Mouse (Mus musculus): ENCODE data around the gene Rad1. TPM values are rescaled to one million over a fixed set of nuclear protein-coding genes. Genes with fewer than 3 reads are reported as not detected.
A peak's percentile ranks its signal among the peaks of the same experiment; 100 is the strongest.
"Not testable (repeated sequence)": the region's sequence is repeated elsewhere in the genome, so short reads cannot be mapped to it uniquely, and the experiment has no call there.

Rad1 gene
- total RNA-seq (2014; fragmentation: Nextera tagmentation) (31.5 and 46.9 TPM in 2 replicates), total RNA-seq (2017) (23.1 and 23.4 TPM in 2 replicates)

DNA sequence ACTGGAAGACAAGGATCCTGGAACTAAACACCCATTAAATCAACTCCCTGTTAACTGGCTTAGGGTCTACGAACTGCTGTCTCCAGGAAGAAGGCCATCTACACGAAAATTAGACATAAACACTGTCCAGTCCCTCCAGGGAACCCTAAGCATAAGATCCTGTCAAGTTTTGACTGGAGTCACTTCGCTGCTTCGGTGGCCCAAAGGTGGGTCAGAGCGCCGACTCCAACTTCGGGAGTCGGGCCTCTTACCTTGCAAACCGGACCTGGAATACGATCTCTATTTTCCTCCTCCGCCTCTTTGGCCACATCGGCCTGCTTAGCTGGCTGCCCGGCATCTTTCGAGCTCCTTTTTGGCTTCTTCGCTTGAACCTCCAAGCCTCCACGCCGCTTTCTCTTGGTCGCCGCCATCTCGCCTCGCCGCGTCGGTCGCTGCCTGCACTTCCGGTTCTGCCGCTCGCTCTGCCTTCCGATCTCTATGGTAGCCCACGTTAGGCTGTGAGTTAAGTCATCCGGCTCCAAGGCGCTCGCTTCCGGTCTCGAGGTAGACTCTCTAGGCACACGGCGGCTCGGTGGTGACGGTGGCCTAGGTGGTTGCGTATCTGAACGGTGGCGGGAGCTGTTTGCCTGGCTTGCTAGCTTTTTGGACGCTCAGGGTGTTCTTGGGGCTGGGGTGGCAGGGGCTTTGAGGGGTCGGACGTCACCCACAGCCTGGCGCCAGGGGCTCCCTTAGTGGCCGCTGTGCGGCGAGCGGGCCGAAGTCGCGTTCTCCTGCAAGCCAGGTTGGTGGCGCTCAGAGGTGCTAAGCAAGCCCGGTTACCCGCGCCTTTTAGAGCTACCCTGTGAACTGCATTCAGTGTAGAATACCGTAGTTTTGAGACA, at the start of gene Rad1, which contains the start of gene Brix1:
Gene Rad1, plus strand, starts transcription at position 535 of the 881 bp plus-strand sequence.
Gene Brix1, minus strand, starts transcription at position 464 of the 881 bp plus-strand sequence.
- ATAC-seq (replicated peaks; ENCODE audit: low FRiP score, low TSS enrichment, poor library complexity, severe bottlenecking): peak; percentile 97

DNA sequence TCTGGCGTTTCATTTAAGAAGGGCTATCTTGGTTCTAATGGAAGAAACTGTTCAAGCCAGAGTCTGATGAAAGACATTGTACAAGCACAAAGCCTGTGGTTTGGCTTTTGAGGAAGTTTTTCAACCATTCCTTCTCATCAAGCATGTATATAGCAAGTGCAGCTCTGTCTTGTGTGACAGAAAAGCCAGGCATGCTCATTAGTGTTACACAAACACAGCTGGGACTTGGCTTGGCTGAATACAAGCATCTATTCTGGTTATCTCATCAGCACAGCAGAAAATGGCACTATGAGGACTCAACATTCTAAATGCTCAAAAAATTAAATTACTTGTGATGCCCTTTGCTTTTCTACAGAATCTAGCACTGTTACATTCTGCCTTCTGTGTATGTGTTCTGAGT, 48.9 kb upstream of the Rad1 start:
- no peak for ATAC-seq (replicated peaks; ENCODE audit: low FRiP score, low TSS enrichment, poor library complexity, severe bottlenecking)

DNA sequence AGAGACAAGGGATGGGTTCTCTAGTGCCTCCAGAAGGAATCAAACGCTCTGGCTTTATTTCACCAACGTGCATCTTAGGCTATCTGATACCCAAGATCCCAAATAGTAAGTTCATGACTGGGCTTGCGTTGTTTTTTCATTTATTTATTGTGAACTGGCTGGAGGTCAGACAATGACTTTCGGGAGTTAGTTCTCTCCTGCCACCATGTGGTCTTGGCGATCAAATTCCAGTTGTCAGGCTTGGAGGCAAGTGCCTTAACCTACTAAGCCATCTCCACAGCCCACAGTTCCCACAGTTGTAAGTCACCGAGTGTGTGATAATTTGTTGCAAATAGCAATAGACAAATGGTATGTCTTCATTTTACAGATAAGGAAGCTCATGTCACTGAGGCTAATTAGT, 45.9 kb upstream of the Rad1 start:
- no peak for ATAC-seq (replicated peaks; ENCODE audit: low FRiP score, low TSS enrichment, poor library complexity, severe bottlenecking)

DNA sequence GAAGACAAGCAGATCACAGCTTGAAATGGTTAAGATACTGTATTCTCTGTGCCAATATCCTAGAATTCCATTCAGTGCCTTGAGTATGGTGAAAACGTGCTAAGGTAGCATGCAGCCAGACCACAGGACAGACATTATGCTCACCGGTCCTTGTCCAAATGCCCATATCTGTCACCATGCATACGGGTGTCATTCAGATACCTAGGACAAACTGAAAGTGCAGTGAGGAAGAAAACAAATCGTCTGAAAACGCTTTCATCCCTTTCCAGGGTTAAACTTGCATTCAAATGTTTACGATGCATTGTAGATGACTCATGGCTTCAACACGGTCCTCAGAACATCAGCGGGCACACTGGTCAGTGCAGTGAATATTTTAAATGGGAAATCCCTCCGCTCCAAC, 44.3 kb upstream of the Rad1 start:
- no peak for ATAC-seq (replicated peaks; ENCODE audit: low FRiP score, low TSS enrichment, poor library complexity, severe bottlenecking)

DNA sequence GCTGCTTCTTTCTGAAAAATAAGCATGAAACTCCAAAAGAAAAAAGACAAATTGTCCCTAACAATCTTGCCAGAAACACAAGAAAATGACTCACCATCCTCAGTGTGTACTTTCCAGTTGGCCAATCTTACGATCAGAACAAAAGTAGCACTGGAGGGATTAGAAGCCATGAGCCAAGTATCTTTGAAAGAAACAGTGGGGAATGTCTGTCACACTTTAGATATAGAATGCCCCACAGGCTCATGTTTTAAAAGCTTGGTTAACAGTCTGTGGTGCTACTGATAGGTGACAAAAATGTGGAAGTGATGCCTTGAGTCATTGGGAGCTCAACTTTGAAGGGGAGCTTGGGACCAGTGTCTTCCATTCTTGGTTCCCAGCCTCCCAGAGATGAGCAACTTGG, 43.5 kb upstream of the Rad1 start:
- ATAC-seq (replicated peaks; ENCODE audit: low FRiP score, low TSS enrichment, poor library complexity, severe bottlenecking): no peak

DNA sequence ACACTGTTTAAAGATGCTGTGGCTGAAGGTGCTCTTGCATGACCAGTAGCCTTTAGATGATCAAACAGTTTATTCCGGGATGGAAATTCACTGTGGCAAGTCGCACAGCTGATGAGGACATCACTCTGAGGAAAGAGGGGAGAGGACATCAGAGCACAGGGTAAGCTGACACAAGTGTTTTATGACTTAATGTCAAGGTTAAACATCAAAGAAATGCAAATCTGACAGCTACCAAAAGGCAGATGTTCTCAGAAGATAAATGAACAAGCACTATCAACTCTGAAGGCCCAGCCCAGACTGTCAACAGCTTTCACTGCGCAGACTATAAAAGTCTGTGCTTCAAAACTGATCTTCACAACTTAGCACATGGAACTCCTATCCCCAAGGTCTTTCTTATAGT, 38.7 kb upstream of the Rad1 start:
- ATAC-seq (replicated peaks; ENCODE audit: low FRiP score, low TSS enrichment, poor library complexity, severe bottlenecking): peak; percentile 65

DNA sequence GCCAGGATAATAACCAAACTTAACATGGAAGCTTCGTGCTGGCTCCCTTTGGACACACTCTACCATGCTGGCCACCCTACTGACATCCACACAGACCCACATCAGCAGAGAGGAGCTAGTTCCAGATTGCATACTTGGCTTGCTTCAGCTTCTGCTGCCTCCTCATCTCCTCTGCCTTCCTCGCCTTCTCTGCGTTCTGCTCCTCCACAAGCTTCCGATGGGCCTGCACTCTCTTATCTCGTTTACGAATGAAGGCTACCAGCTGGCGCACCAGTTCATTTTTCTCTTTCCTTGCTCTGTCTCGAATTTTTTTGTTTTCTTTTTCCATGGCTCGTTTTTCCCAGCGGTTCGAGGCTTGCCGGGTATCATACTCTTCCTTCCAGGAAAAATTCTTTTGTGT, 24.8 kb upstream of the Rad1 start:
- ATAC-seq (replicated peaks; ENCODE audit: low FRiP score, low TSS enrichment, poor library complexity, severe bottlenecking): no peak

DNA sequence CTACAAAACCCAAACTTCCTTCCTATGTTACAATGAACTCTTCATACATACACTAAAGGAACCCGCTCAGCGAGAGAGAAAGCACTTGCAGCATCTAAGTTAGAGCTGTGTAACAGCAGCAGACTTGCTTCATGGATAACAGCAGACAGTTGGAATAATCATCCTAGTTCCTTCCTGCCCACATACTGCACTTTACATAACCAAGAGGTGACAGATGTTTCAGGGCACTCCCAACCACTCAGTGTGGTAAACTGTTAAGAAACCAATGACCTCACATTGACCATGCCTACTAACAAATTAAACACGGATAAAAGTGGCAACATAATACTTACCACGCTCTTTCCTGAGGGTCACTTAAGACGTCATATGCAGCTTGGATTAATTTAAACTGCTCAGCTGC, 22.3 kb upstream of the Rad1 start:
- ATAC-seq (replicated peaks; ENCODE audit: low FRiP score, low TSS enrichment, poor library complexity, severe bottlenecking): peak; percentile 74

DNA sequence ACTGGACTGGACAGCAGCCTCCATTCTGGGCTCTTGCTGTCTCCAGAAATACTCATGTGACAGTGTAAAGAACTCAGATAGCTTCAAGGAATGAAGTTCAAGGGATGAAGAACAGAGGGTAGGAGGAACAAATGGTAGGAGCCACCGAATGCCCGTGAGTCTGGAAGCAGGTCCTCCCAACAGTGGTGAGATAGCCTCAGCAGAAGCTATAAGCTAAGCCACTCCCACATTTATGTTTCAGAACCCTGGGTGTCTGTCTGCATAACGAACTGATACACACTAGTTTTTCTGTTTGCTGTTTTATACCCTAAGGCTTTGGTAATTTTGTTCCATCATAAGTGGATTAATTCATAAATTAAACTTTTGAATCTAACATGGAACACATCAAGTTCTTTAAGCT, 21.1 kb upstream of the Rad1 start:
- ATAC-seq (replicated peaks; ENCODE audit: low FRiP score, low TSS enrichment, poor library complexity, severe bottlenecking): peak; percentile 82

DNA sequence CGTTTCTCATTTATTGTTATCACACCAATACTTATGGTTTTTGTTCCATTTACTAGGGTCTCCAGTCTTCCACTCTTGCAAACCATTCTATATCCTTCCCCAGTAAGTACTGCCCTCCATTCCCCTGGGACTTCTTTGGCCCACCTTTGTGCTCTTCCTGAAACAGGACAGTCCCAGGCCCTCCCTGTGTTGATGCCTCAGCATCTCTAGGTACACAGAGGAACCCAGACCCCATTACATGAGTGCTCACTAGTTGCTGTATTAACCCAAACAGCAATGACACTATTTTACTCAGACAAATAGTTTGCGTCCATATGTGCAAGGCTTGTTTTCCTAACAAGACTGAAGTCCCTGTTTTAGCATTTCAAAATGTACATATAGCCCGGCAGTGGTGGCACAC, 17.1 kb upstream of the Rad1 start:
- ATAC-seq (replicated peaks; ENCODE audit: low FRiP score, low TSS enrichment, poor library complexity, severe bottlenecking): no peak

DNA sequence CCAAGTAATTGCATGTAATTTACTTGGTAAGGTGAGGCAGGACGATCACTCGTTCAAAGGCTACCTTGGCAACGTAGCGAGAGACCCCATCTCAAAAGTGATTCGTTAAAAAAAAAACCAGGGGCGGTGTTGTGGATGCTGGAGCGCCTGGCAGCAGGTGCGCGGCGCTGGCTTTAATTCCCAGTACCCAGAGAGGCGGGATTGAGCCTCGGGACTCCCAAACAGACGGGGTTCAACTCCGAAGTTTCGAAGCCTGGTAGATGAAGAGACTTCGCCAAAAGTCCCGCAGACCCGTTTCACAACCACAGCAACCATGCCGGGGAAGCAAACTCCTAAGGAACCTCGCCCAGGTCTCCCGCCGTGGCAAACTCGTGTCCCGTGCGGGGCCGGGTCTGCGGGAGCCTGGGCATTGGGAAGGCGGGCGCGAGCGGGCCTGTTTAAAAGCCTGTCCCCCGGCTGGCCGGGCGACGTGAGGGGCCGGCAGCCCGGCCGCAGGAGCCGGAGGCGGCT, 16.1 kb upstream of the Rad1 start:
- ATAC-seq (replicated peaks; ENCODE audit: low FRiP score, low TSS enrichment, poor library complexity, severe bottlenecking): peak; percentile 17; the same call in 1 of the 2 replicates

DNA sequence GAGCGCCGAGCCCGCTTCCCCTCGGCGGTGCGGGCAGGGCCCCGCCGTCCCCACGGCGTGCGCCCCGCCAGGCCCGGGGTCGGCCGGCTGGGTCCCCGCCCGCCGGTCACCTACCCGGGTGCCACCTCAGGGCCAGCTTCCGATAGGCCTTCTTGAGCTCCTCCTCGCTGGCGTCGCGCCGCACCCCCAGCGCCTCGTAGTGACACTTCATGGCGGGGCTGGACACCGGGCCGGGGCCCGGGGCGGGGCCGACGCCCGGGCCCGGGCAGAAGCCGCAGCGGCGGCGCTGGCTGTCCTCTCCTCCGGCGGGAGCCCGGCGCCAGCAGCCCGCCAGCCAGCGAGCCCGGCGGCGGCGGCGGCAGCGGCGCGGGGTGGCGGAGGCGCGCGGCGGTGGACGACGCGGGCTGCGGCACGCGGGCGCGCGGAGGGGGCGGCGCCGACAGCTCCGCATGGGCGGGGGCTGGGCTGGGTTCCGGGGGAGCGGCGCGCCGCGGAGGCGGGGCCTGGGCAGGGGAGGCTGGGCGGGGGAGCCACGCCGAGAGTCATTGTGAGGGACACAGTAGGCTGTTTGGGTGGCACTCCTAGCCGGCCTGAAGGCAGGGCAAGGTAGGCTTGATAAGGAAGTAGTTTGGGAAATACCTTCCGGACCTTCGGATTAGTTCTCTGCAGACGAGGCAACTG, 15.5 kb upstream of the Rad1 start, which contains the start of gene Dnajc21:
Gene Dnajc21, minus strand, starts transcription at position 366 of the 681 bp plus-strand sequence.
- peak; percentile 93 for ATAC-seq (replicated peaks; ENCODE audit: low FRiP score, low TSS enrichment, poor library complexity, severe bottlenecking)

DNA sequence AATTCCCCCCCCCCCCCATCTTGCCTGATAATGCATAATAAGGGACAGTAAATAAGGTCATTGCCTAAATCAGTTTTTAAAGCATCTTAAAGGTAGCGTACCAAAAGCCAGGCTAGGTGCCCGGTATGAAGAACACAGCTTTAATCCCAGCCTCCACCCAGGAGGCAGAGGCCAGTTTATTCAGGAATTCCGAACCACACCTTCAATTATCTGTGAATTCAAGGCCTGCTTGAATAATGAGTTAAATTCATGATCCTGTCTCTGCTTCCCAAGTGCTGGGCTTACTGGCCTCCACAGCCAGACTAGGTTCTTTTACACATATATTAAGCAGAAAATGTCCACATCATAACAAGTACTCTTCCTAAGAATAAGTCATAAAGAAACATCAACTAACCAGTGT, 14.9 kb upstream of the Rad1 start:
- ATAC-seq (replicated peaks; ENCODE audit: low FRiP score, low TSS enrichment, poor library complexity, severe bottlenecking): no peak

DNA sequence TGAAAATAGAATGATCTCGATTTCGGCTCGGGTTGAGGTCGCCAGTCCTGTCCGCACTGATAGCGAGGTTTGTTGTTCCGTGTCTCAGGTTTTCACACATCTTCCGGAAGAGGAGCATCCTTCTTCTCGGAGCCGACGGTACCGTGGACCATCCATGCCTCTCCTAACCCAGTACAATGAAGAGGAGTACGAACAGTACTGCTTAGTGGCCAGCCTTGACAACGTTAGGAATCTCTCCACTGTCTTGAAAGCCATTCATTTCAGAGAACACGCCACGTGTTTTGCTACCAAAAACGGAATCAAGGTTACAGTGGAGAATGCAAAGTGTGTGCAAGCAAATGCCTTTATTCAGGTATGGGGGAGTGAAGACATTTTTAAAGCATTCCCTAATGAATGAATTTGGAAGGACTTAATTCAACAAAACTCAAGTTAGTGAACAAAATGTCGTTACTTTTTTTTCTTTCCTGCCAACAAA, 584 bp downstream of the Rad1 start:
- ATAC-seq (replicated peaks; ENCODE audit: low FRiP score, low TSS enrichment, poor library complexity, severe bottlenecking): peak; percentile 61

DNA sequence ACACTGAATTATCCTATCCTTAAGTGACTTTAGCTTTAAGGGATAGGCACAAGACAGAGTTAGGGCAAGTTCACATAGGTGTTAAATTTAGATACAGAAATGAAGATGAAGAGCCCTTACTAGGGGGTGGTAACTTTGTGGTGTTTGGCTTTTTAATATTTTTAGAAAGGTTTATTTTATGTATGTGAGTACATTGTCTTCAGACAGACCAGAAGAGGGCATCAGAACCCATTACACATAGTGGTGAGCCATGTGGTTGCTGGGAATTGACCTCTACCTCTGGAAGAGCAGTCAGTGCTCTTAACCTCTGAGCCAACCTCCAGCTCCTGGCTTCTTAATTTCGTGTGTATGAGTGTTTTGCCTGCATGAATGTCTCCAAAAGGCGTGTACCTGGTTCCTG, 1.4 kb downstream of the Rad1 start:
- ATAC-seq (replicated peaks; ENCODE audit: low FRiP score, low TSS enrichment, poor library complexity, severe bottlenecking): 0 out of 2 replicates have a peak, but pooled peaks have one; percentile 5

DNA sequence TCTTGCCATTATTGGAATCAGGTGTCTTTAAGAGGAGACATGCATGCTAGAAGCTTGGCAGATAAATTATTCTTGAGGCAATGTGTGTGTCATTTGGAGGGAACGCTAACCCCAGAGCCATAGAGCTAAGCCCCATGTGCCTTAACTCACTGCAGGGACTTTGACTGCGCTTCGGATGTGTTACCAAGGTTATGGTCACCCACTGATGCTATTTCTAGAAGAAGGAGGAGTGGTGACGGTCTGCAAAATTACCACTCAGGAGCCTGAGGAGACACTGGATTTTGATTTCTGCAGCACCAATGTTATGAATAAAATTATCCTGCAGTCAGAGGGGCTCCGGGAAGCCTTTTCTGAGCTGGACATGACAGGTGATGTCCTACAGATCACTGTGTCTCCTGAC, 4.3 kb downstream of the Rad1 start:
- ATAC-seq (replicated peaks; ENCODE audit: low FRiP score, low TSS enrichment, poor library complexity, severe bottlenecking): no peak

DNA sequence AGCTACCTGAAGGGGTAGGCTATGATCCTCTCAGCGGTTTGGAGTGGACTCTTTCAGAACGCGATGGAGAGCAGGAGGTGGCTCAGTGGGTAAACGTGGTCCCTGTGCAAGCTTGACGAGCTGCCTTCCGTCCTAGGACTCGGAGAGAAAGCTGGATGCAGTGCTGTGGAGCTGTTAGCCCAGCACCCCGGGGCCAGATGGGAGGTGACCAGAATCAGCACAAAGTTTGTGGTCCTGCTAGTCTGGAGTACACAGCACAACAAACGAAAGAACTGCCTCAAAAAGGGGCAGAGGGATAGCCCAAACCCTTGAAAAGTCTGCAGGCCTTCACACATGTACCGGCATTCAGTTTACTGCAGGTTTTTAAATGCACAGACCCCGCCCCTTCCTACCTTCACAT, 10.1 kb downstream of the Rad1 start:
- ATAC-seq (replicated peaks; ENCODE audit: low FRiP score, low TSS enrichment, poor library complexity, severe bottlenecking): no peak

DNA sequence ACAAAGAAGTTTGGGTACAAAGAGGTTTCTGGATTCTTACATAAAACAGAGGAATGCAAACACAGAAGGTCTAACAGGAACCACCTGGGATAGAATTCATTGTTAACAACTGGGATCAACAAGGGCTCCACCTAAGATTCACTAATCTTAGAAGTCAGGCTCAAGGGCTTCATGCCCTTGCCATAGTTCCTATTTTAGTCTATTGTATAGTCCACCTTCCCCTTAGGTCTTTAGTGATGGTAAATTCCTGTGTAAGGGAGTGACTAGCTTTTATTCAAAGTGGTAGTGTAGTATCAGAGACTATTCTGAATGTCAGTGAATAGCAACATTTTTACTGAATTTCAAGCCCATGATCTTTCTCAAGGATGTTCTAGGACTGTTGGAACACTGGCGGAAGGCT, 10.9 kb downstream of the Rad1 start:
- not testable (repeated sequence) for ATAC-seq (replicated peaks; ENCODE audit: low FRiP score, low TSS enrichment, poor library complexity, severe bottlenecking)

DNA sequence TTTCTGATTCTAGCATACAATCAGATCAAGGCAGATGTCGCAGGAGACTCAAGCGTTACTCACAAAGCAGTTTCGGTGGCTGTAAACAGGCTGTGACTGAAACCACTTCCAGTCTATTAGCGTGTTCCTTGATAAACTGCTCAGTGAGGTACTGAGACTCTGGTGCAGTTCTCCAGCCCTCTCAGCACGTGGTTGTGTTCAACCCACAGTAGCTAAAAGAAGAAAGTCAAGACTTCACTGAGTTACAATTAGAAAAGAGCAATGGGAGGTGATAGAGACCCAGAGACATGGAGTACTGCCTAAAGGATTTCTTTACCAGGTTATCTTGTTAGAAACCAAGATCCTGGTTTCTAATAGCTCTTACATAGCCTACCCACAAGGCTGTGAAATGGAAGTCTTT, 13.8 kb downstream of the Rad1 start:
- 0 out of 2 replicates have a peak, but pooled peaks have one; percentile 16 for ATAC-seq (replicated peaks; ENCODE audit: low FRiP score, low TSS enrichment, poor library complexity, severe bottlenecking)

DNA sequence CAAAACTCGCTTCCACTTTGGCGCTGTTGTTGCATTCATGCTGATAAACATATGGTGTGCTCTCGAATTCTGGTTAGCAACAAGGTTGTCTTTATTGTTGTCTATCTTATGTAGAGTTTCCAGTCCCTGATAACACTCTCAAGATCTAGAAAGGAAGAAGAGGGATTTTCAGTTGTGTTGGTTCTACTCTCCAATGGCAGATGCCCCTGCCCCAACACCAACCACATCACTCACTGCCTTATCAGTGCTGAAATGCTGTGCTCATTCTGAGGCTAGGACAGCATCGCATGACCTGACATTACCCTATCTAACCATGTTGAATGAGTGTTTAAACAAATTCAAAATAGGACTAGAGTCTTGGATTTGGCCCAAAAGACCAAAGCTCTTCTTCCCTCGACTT, 14.2 kb downstream of the Rad1 start:
- peak; percentile 92 for ATAC-seq (replicated peaks; ENCODE audit: low FRiP score, low TSS enrichment, poor library complexity, severe bottlenecking)

Data from megakaryocyte-erythroid progenitor cell, adult 5-6 weeks (primary cell).